Mouse (Mus musculus) hematopoietic stem cell, adult 5-6 weeks (primary cell): ENCODE results near the gene Grin2b. TPM values are rescaled to one million over a fixed set of nuclear protein-coding genes. Genes with fewer than 3 reads are reported as not detected.
"Not testable (repeated sequence)": the region's sequence is repeated elsewhere in the genome, so short reads cannot be mapped to it uniquely, and the experiment has no call there.

Source experiments
- ATAC-seq, 2 experiments: fragments of 125-278 bp in 1 of 2; replicated peaks in 1 of 2; 2 replicates each; pipeline ENCODE4 v1.8.0; 2016 to 2017; ENCODE audit warnings: inconsistent platforms in 2 of 2, mild to moderate bottlenecking in 2 of 2, moderate number of reproducible peaks in 2 of 2, low read depth in 1 of 2, moderate TSS enrichment in 1 of 2; ENCODE audit not compliant: low FRiP score in 2 of 2, poor library complexity in 2 of 2, severe bottlenecking in 2 of 2, insufficient read depth in 1 of 2, low TSS enrichment in 1 of 2
- total RNA-seq: library from RNA; stranded (forward); fragments of 172-1452, 232-1000 nt; gene quantifications from 2 replicates; pipeline ENCODE4 v1.2.3, GENCODE M21; 2017

Gene Grin2b
- total RNA-seq, 1 experiment from 2014 or later, result not detected

- ATAC-seq, result 0 out of 4 replicates have a peak, but pooled peaks of 1 of the 2 experiments have one; percentile 22
Observed at GRCm38 (mm10) chr6:135706850-135707522, 466.3 kb downstream of the Grin2b start.

GRCm38 (mm10) chr6:135703655-135704054 lies 469.7 kb downstream of the Grin2b start:
- no peak for ATAC-seq

GRCm38 (mm10) chr6:135701361-135701760 lies 471.9 kb downstream of the Grin2b start:
- ATAC-seq, result no peak

- ATAC-seq, result peak; percentile 39 to 53; a peak in 2 of 4 replicates
Observed at GRCm38 (mm10) chr6:135700717-135701345, 472.5 kb downstream of the Grin2b start.

- no peak for ATAC-seq
Observed at GRCm38 (mm10) chr6:135692533-135692932, 480.8 kb downstream of the Grin2b start.

GRCm38 (mm10) chr6:135691561-135691960 lies 481.8 kb downstream of the Grin2b start:
- no peak for ATAC-seq

GRCm38 (mm10) chr6:135687926-135688325 lies 485.4 kb downstream of the Grin2b start:
- no peak for ATAC-seq

- ATAC-seq, result no peak
Observed at GRCm38 (mm10) chr6:135684206-135684605, 489.1 kb downstream of the Grin2b start.

- not testable (repeated sequence) for ATAC-seq
Observed at GRCm38 (mm10) chr6:135681423-135681822, 491.9 kb downstream of the Grin2b start.

GRCm38 (mm10) chr6:135680105-135680710 lies 493.1 kb downstream of the Grin2b start:
- ATAC-seq, result no peak

GRCm38 (mm10) chr6:135674380-135674779 lies 498.9 kb downstream of the Grin2b start:
- no peak for ATAC-seq

- ATAC-seq, result no peak
Observed at GRCm38 (mm10) chr6:135672003-135672402, 501.3 kb downstream of the Grin2b start.

Other genes with a start within 250 kb of the Grin2b start
- gene Gm8994, start 154.0 kb upstream of the Grin2b start, total RNA-seq, result not detected in 2 replicates
- gene E330021D16Rik, start 242.1 kb upstream of the Grin2b start, total RNA-seq, result not detected in 2 replicates